27 mouse cellular contexts compared by ENCODE assay signal in the genomic region with DNA sequence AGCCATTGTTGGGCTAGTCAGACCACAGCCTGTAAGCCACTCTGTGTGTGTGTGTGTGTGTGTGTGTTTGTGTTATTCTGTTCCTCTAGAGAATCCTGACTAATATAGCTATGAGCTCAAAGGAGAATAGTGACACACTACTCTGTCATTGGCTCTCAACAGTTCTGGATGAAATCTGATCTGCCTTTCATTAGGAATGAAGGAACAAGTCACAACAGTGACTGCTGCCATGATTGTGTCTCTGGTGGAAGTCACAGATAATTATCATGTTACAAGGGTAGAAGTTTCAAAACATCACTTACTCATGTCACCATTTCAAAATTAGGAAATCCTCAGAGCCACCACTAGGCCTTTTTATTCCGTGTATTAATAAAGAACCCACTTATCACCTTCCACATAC.
"Had no signal": no experiment of that assay in that cellular context is flagged by ENCODE, and none has a peak within 500 bp of the region (broad histone marks: within the 10 kb centered on the region; RNA-seq: fewer than 3 reads in every experiment).

No protein-coding gene starts in this region.

- H3K9me3 ChIP-seq: embryonic facial prominence, embryonic 12.5 days; embryonic facial prominence, embryonic 13.5 days; embryonic facial prominence, embryonic 15.5 days; forebrain, embryonic 10.5 days; forebrain, embryonic 12.5 days; forebrain, embryonic 13.5 days; forebrain, embryonic 15.5 days had no signal

- DNase-seq: cerebellum, adult 2 months; cerebellum, adult 8-10 months; cerebellum, adult 9-10 months; cerebellum, adult 9-11 months; cerebellum, postnatal 10 days; cerebellum, postnatal 14 days; cerebellum, postnatal 25 days; cerebellum, postnatal 36 days; embryo, embryonic 11 days; forebrain, postnatal 0 days; gastrocnemius, adult 2 months; gastrocnemius, postnatal 10 days; gastrocnemius, postnatal 14 days; gastrocnemius, postnatal 25 days; gastrocnemius, postnatal 36 days; heart, adult 18-20 months; heart, adult 2 months had no signal

- H3K36me3 ChIP-seq: embryonic facial prominence, embryonic 12.5 days; embryonic facial prominence, embryonic 13.5 days; embryonic facial prominence, embryonic 15.5 days; forebrain, embryonic 10.5 days; forebrain, embryonic 12.5 days; forebrain, embryonic 15.5 days had no signal

- H3K4me2 ChIP-seq: embryonic facial prominence, embryonic 12.5 days; embryonic facial prominence, embryonic 13.5 days; embryonic facial prominence, embryonic 15.5 days; forebrain, embryonic 12.5 days; forebrain, embryonic 13.5 days; forebrain, embryonic 15.5 days had no signal

- H3K27ac ChIP-seq: embryonic facial prominence, embryonic 12.5 days; embryonic facial prominence, embryonic 13.5 days; embryonic facial prominence, embryonic 15.5 days; forebrain, embryonic 10.5 days; forebrain, embryonic 12.5 days; forebrain, embryonic 13.5 days; forebrain, embryonic 15.5 days; gastrocnemius, adult 2 months; heart, adult 2 months had no signal

- H3K4me1 ChIP-seq: embryonic facial prominence, embryonic 12.5 days; embryonic facial prominence, embryonic 13.5 days; embryonic facial prominence, embryonic 15.5 days; forebrain, embryonic 12.5 days; forebrain, embryonic 13.5 days had no signal

- H3K4me3 ChIP-seq: embryonic facial prominence, embryonic 12.5 days; embryonic facial prominence, embryonic 13.5 days; embryonic facial prominence, embryonic 15.5 days; erythroblast, embryonic 14.5 days; forebrain, embryonic 10.5 days; forebrain, embryonic 12.5 days; forebrain, embryonic 13.5 days; forebrain, embryonic 15.5 days; gastrocnemius, adult 2 months; heart, adult 2 months had no signal

- H3K9ac ChIP-seq: embryonic facial prominence, embryonic 12.5 days; embryonic facial prominence, embryonic 13.5 days; embryonic facial prominence, embryonic 15.5 days; forebrain, embryonic 12.5 days; forebrain, embryonic 13.5 days; forebrain, embryonic 15.5 days; forebrain, postnatal 0 days had no signal

- H3K27me3 ChIP-seq: embryonic facial prominence, embryonic 12.5 days; embryonic facial prominence, embryonic 13.5 days; embryonic facial prominence, embryonic 15.5 days; forebrain, embryonic 12.5 days; forebrain, embryonic 13.5 days; forebrain, embryonic 15.5 days had no signal

- ATAC-seq: forebrain, embryonic 13.5 days; forebrain, embryonic 14.5 days; forebrain, embryonic 15.5 days; forebrain, embryonic 16.5 days; forebrain, postnatal 0 days had no signal
